Mouse (Mus musculus): ENCODE results near the gene Tbc1d10a.
"Not testable (repeated sequence)": the region's sequence is repeated elsewhere in the genome, so short reads cannot be mapped to it uniquely, and the experiment has no call there.

The Tbc1d10a gene

DNA sequence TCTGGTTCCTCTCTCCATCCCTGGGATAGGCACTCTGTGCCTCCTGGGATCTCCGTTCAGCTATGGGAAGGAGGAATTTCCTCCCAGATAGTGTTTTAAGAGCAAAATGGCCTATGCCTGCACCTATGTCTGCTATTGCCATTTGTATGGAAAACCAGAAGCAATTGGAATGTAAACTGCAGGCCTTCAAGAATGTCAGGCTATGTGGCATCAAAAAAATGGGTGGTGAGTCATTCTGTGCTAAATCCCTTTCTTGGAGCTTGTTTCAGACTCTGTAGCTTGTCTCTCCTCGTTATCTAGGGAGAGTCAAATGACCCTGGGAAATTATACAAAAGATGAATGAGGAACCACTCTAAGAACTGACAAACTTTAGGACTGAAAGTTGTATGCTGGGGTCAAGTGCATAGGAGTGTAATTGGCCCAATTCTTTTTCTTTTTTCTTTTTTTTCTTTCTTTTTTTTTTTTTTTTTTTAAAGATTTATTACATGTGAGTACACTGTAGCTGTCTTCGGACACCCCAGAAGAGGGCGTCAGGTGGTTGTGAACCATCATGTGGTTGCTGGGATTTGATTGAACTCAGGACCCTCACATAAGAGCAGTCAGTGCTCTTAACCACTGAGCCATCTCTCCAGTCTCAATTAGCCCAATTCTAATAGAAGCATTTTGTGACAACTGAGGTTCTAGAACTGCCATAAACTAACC lies 2.2 kb upstream of the Tbc1d10a start:
- no peak for DNase-seq

DNA sequence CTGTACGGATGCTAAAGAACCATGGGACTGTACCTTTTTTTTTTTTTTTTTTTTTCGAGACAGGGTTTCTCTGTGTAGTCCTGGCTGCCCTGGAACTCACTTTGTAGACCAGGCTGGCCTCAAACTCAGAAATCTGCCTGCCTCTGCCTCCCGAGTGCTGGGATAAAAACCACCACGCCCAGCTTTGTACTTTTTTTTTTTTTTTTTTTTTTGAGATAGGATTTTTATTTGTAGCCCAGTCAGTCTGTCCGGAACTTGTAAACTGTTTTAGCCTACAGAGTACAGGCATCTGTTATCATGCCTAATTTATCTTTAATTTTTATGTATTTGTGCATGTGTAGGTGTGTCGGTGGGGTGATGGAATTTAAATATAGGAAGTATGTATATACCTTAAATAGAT lies 1.1 kb upstream of the Tbc1d10a start:
- not testable (repeated sequence) for DNase-seq

DNA sequence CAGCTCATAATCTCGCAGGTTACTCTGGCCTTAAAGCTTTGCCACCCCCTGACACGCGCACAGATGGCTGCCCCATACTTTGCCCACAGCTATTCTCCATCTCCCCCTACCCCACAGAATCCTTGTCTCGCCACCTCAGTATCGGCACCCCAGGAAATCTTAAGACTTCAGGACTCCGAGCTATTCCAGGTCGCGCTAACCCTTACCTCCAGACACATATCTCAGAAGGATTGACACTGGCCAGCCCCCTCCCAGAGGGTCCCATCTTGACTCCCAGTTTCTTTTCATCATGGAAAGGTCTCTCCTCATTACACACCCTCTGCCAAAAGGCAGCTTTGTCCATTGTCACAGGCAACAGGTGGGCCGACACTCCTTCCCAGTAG lies 720 bp downstream of the Tbc1d10a start:
- DNase-seq, result no peak

DNA sequence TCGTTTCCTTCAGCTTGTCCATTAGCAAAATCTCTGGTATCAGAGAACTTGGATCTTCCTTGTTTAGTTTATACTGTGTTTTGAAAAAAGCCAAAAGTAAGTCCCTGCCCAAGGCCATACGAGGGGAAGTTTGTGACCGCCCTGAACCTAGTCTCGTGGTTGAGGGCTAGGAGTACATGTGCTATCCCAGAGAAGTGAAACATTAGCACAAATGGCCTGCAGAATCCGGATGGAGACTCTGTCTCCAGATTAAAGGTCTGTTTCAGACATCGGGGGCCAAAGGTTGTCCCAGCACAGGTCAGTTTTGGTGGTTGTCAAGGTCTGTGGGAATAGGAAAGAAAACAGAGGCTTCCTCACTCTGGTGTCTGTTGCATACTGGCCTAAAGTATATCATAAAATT lies 2.6 kb downstream of the Tbc1d10a start:
- DNase-seq, result no peak

- DNase-seq, result no peak
These were observed 4.1 kb downstream of the Tbc1d10a start for GRCm38 (mm10) chr11:4190677-4191076.

DNA sequence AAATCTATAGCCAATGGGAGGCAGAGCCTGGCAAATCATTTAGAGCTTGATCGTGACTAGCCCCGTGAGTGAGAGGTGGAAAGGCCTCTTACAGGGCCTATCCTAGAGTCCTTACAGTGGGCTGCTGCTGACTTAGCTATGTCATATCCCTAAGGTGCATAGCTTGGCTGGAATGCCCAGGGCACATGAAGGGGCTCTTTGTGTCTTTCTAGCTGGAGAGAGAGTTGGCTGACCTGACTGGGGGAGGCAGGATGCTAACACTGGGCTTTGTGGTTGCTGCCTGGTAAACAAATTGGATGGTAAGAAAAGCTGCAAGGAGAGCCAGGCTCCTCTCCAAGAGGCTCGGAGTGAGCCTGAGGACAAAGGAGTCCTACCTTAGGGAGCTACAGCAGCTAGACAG lies 6.2 kb downstream of the Tbc1d10a start:
- no peak for DNase-seq

- DNase-seq, result no peak
These were observed 6.8 kb downstream of the Tbc1d10a start for GRCm38 (mm10) chr11:4193420-4193819.

- peak in 1 of 2 experiments; percentile 39 for DNase-seq
These were observed 9.0 kb downstream of the Tbc1d10a start for GRCm38 (mm10) chr11:4195597-4196031.

- peak; percentile 74 to 82 for DNase-seq
These were observed 10.0 kb downstream of the Tbc1d10a start for GRCm38 (mm10) chr11:4196636-4197035.

GRCm38 (mm10) chr11:4197691-4198090 lies 11.1 kb downstream of the Tbc1d10a start:
- peak; percentile 74 for DNase-seq

DNA sequence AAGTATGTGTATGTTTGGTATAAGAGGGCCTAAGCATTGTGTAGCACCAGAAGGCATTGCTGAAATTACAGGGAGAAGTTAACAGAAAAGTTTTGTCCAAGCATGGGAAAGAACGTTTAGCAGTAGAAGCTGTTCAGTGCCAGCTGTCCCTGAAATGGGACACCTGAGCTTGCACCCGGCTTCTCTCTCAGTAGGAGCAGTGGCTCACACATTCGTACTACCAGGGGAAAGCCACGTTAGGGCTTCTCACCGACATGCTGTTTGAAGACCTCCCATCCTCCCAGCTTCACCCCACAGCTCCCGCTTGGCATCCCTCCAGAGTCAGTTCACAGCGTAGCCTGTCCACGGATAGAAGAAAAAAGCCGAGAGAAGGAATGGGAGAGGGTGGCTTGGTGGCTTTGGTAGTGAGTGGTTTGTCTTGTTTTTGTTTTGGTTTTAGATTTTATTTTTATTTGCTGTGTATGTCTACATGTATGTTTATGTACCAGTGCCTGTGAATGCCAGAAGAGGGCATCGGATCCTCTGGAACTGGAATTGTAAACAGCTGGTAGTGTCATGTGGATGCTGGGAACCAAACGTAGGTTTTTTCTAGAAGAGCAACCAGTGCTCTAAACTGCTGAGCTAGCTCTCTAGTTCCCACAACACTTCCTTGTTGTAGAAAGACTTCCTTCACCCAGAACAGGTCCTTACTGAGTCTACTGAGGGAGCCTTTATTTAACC lies 15.6 kb downstream of the Tbc1d10a start:
- DNase-seq, result no peak

- no peak for DNase-seq
These were observed 16.6 kb downstream of the Tbc1d10a start for GRCm38 (mm10) chr11:4202995-4203704.

GRCm38 (mm10) chr11:4203705-4204074 lies 17.1 kb downstream of the Tbc1d10a start:
- DNase-seq, result peak; percentile 79 to 88

GRCm38 (mm10) chr11:4205097-4205655 lies 18.6 kb downstream of the Tbc1d10a start:
- peak; percentile 77 to 85 for DNase-seq

DNA sequence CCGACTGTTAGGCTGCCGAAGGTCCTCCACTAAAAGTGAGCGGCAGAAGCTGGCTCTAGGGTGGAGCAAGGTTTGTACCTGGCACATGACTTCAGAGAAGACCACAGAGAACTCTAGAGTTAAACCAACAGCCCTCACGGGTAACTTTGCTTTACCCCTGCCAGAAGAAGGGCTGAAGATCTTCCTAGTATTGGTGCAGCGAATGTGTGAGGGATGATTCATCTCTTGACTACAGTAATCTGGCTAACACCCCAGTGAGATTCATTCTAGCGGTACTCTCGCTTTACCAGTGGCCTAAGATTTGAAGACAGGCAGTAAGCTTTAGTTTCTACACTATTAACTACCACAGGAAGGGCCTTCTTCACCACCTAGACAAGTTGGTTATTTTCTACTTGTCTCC lies 19.4 kb downstream of the Tbc1d10a start:
- DNase-seq, result no peak

DNA sequence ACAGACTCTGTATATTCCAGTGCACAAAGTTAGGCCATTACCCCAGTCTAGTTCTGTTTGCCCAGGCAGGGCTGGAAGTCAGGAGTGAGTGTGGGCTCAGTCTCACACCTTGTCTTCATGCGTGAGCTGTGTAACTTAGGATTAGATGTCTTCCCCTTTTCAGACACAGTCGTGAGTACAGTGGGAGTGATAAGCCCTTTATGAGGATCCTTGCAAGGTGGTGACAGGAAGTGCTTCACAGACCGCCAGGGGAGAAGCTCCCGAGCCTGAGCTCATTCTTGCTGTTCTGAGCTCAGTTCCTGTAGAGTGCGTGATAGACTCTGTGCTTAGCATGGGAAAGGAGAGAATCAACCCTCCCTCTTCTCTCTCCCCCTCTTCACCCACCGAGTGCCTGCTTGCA lies 20.0 kb downstream of the Tbc1d10a start:
- no peak for DNase-seq

- no peak for DNase-seq
These were observed 21.1 kb downstream of the Tbc1d10a start for GRCm38 (mm10) chr11:4207655-4208054.

DNA sequence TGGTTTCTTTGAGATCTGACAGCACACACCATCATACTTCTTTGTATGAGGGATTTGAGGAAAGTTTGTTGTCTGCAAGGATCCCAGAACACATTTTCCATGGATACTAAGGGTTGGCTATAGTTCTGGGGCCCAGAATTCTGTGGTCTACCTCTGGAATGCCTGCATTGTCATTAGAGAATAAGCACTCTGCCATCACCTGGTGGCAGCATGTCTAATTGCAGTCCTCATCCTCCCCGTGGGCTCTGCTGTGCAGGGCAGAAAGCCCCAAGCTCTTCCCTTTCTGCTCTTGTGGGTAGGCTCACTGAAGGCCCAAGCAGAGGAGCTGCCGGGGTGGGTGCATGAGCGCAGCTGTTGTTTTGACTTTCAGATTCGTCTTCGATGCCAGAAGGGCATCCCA lies 23.0 kb downstream of the Tbc1d10a start:
- no peak for DNase-seq

- peak in 1 of 2 experiments; percentile 34 for DNase-seq
These were observed 24.2 kb downstream of the Tbc1d10a start for GRCm38 (mm10) chr11:4210786-4211185.

GRCm38 (mm10) chr11:4213107-4213506 lies 26.5 kb downstream of the Tbc1d10a start:
- no peak for DNase-seq

GRCm38 (mm10) chr11:4214572-4214971 lies 28.0 kb downstream of the Tbc1d10a start:
- DNase-seq, result no peak

- no peak for DNase-seq
These were observed 28.5 kb downstream of the Tbc1d10a start for GRCm38 (mm10) chr11:4215061-4215460.

DNA sequence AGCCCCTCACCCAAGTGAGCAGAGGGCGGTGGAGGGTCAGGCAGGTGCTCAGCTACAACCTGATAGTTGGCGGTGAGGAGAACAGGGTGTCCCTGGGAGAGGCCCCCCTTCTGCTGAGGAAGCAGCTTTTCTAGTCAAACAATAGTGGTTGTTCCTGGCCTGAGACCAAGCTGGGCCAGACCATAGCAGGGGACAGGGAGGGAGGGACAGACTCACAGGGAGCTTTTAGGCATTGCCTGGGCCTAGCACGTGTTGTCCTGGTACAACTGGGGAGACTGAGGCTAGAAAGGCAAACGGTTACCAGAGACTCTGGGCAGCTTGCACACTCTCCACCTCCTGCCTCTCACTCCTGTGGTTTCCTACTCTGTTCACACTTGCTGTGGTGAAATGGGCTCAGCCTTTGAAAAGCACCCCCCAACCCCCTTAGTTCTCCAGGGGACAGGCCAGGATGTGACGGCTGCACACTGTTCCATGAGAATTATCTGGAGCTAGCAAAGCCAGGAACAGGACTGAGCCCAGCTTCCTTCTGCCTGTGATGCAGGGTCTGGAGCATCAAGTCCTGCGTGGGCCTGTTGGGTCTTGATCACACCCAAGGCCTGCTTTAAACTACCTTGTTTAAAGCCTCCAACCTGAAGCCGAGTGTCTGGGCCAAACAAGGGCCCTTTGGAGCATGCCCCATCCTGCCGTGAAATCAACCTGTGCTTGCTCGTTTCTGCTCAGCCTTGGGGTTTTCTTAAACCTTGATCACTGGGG lies 29.8 kb downstream of the Tbc1d10a start:
- peak; percentile 78 to 86 for DNase-seq

All from lung, adult 18-20 months (tissue).